Mouse (Mus musculus): ENCODE data around the gene St3gal5.

- TF ChIP-seq POLR2AphosphoS5 (IDR thresholded peaks at IDR 0.05; ENCODE audit: borderline replicate concordance, low read depth, low read length) (no peak), TAL1 (IDR thresholded peaks at IDR 0.05; ENCODE audit: low read length) (no peak), MAZ (IDR thresholded peaks at IDR 0.05; ENCODE audit: low read depth, low read length) (no peak), CHD2 (IDR thresholded peaks at IDR 0.05; ENCODE audit: low read length) (no peak), TCF12 (IDR thresholded peaks at IDR 0.05; ENCODE audit: low read depth, low read length) (no peak), CHD1 (IDR thresholded peaks at IDR 0.05; ENCODE audit: low read depth, low read length) (no peak), NELFE (IDR thresholded peaks at IDR 0.05; ENCODE audit: low read depth, low read length) (no peak), E2F4 (IDR thresholded peaks at IDR 0.05; ENCODE audit: borderline replicate concordance, low read depth, low read length) (no peak), ZC3H11A (IDR thresholded peaks at IDR 0.05; ENCODE audit: low read depth, low read length) (no peak), USF2 (IDR thresholded peaks at IDR 0.05; ENCODE audit: borderline replicate concordance in 1 of 2, insufficient read depth in 1 of 2, low read depth in 1 of 2, low read length in 2 of 2) (no peak), MAFK (IDR thresholded peaks at IDR 0.05; ENCODE audit: borderline replicate concordance, low read depth, low read length) (no peak), NRF1 (IDR thresholded peaks at IDR 0.05; ENCODE audit: insufficient read depth, low read depth, low read length, poor library complexity, severe bottlenecking) (no peak), MAX (IDR thresholded peaks at IDR 0.05; ENCODE audit: low read length) (no peak), CTCF (IDR thresholded peaks at IDR 0.05 in 2 of 3, conservative IDR thresholded peaks at IDR 0.05 in 1 of 3; ENCODE audit: control insufficient read depth in 1 of 3, insufficient read depth in 1 of 3, low read depth in 2 of 3, low read length in 3 of 3, poor library complexity in 1 of 3, severe bottlenecking in 1 of 3) (no peak)
These were observed 28.9 kb downstream of the St3gal5 start for GRCm38 (mm10) chr6:72126128-72126917.
